11 mouse cellular contexts compared by ENCODE assay signal in the genomic region with DNA sequence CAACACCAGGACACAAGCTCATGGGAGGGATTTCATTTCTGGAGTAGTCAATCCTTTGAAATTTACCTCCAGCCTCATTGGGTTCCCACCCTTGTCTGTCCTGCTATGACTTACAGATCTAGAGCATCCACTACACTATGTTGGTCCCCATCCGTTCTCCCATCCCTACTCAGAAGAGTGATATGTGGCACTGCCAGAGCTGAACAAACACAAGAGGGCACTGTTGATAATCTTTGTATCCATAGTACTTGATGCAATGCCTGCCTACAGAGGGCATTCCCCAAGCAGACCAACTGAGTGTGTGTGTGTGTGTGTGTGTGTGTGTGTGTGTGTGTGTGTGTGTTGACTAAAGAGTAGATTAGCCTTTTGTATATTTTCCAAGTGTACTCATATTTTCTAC. TPM values are rescaled to one million over a fixed set of nuclear protein-coding genes. Genes with fewer than 3 reads are reported as not detected.
DNase-seq lines count a peak whose midpoint lies in the region; ATAC-seq and TF ChIP-seq lines count a peak whose summit lies in the region.
"Had no signal": no experiment of that assay in that cellular context is flagged by ENCODE, and none has a peak within 500 bp of the region (broad histone marks: within the 10 kb centered on the region; RNA-seq: fewer than 3 reads in every experiment).

No protein-coding gene starts in this region.

- no peak overlapping the region for H3K4me2 ChIP-seq in forebrain, postnatal 0 days (ENCODE audit: low read depth)
- H3K4me2 ChIP-seq in forebrain, embryonic 14.5 days (ENCODE audit: low read length) = no peak overlapping the region
- no peak overlapping the region for H3K4me2 ChIP-seq in lung, embryonic 14.5 days
- no peak overlapping the region for H3K4me2 ChIP-seq in stomach, postnatal 0 days (replicated peaks; ENCODE audit: low read depth)
- H3K4me2 ChIP-seq in midbrain, embryonic 11.5 days = no peak overlapping the region
- H3K4me2 ChIP-seq: lung, embryonic 15.5 days had no signal

- H3K27ac ChIP-seq in forebrain, postnatal 0 days (ENCODE audit: low read depth, low read length) = no peak overlapping the region
- H3K27ac ChIP-seq in forebrain, embryonic 14.5 days (ENCODE audit: low read depth, low read length) = no peak overlapping the region
- no peak overlapping the region for H3K27ac ChIP-seq in lung, embryonic 14.5 days (ENCODE audit: low read depth)
- H3K27ac ChIP-seq in stomach, postnatal 0 days (replicated peaks) = no peak overlapping the region
- no peak overlapping the region for H3K27ac ChIP-seq in midbrain, embryonic 11.5 days (ENCODE audit: low read depth, low read length)
- H3K27ac ChIP-seq: lung, embryonic 15.5 days had no signal

- no peak for DNase-seq in forebrain, postnatal 0 days
- no peak for DNase-seq in forebrain, embryonic 14.5 days (ENCODE audit: low spot score)
- peak; percentile 30 for DNase-seq in lung, embryonic 14.5 days
- DNase-seq in lung, adult 18-20 months = no peak
- DNase-seq in brain, adult 2 months (ENCODE audit: low read depth, low spot score) = peak; percentile 47
- no peak for DNase-seq in stomach, postnatal 0 days (ENCODE audit: low spot score)
- DNase-seq in frontal cortex, postnatal 25 days (ENCODE audit: low spot score in 2 of 2) = no peak
- DNase-seq in midbrain, embryonic 11.5 days (ENCODE audit: low spot score, missing footprints) = no peak
- DNase-seq: cerebellum, adult 11-12 months had no signal

- peak; percentile 25; the same call in 1 of the 2 replicates for TF ChIP-seq CTCF in forebrain, postnatal 0 days (IDR thresholded peaks at IDR 0.05; ENCODE audit: low read depth)
- TF ChIP-seq CTCF in lung, embryonic 14.5 days (IDR thresholded peaks at IDR 0.05; ENCODE audit: low read depth) = peak; percentile 32; the same call in 1 of the 2 replicates
- TF ChIP-seq CTCF in stomach, postnatal 0 days (IDR thresholded peaks at IDR 0.05; ENCODE audit: low read depth) = peak; percentile 64

- H3K9ac ChIP-seq in forebrain, postnatal 0 days = no peak overlapping the region
- no peak overlapping the region for H3K9ac ChIP-seq in forebrain, embryonic 14.5 days (ENCODE audit: low read length)
- H3K9ac ChIP-seq in lung, embryonic 14.5 days = no peak overlapping the region
- no peak overlapping the region for H3K9ac ChIP-seq in stomach, postnatal 0 days (ENCODE audit: low read length)
- H3K9ac ChIP-seq in midbrain, embryonic 11.5 days (ENCODE audit: low read length) = no peak overlapping the region
- H3K9ac ChIP-seq: lung, embryonic 15.5 days had no signal

- no peaks in the 10 kb centered on the region for H3K27me3 ChIP-seq in forebrain, postnatal 0 days (ENCODE audit: insufficient read depth, low read length)
- H3K27me3 ChIP-seq in forebrain, embryonic 14.5 days (replicated peaks; ENCODE audit: control insufficient read depth, insufficient read depth, low read length) = no peaks in the 10 kb centered on the region
- no peaks in the 10 kb centered on the region for H3K27me3 ChIP-seq in lung, embryonic 14.5 days (ENCODE audit: insufficient read depth, low read length)
- no peaks in the 10 kb centered on the region for H3K27me3 ChIP-seq in stomach, postnatal 0 days (ENCODE audit: control insufficient read depth, insufficient read depth, low read length)
- H3K27me3 ChIP-seq in midbrain, embryonic 11.5 days (ENCODE audit: control insufficient read depth, insufficient read depth, low read length) = no peaks in the 10 kb centered on the region
- H3K27me3 ChIP-seq: lung, embryonic 15.5 days had no signal

- H3K36me3 ChIP-seq in forebrain, postnatal 0 days (ENCODE audit: insufficient read depth) = no peaks in the 10 kb centered on the region
- H3K36me3 ChIP-seq in forebrain, embryonic 14.5 days (ENCODE audit: control insufficient read depth, insufficient read depth, low read length) = no peaks in the 10 kb centered on the region
- no peaks in the 10 kb centered on the region for H3K36me3 ChIP-seq in lung, embryonic 14.5 days (ENCODE audit: insufficient read depth)
- no peaks in the 10 kb centered on the region; the same call in 1 of the 2 replicates for H3K36me3 ChIP-seq in stomach, postnatal 0 days (ENCODE audit: control insufficient read depth, insufficient read depth, low read length)
- H3K36me3 ChIP-seq in midbrain, embryonic 11.5 days (ENCODE audit: control insufficient read depth, insufficient read depth, low read length) = no peaks in the 10 kb centered on the region
- H3K36me3 ChIP-seq: lung, embryonic 15.5 days had no signal

- ATAC-seq in forebrain, postnatal 0 days = no peak
- ATAC-seq in forebrain, embryonic 14.5 days = no peak
- ATAC-seq in lung, embryonic 14.5 days (ENCODE audit: insufficient read depth) = no peak
- ATAC-seq in stomach, postnatal 0 days (ENCODE audit: low FRiP score, low TSS enrichment) = no peak
- no peak for ATAC-seq in midbrain, embryonic 11.5 days (ENCODE audit: low FRiP score)
- ATAC-seq: intestine, embryonic 16.5 days had no signal

- 87% methylated on average over 1 of the region's 1 CpGs for WGBS in forebrain, postnatal 0 days
- WGBS in forebrain, embryonic 14.5 days = 74% methylated on average over 1 of the region's 1 CpGs
- 87% methylated on average over 1 of the region's 1 CpGs for WGBS in lung, embryonic 14.5 days
- 73% methylated on average over 1 of the region's 1 CpGs for WGBS in stomach, postnatal 0 days
- WGBS in midbrain, embryonic 11.5 days = 79% methylated on average over 1 of the region's 1 CpGs

- TF ChIP-seq EP300 in stomach, postnatal 0 days (optimal IDR thresholded peaks at IDR 0.05) = no peak

- no peaks in the 10 kb centered on the region for H3K9me3 ChIP-seq in forebrain, postnatal 0 days (ENCODE audit: low read length)
- no peaks in the 10 kb centered on the region for H3K9me3 ChIP-seq in forebrain, embryonic 14.5 days (replicated peaks; ENCODE audit: control insufficient read depth, low read length)
- no peaks in the 10 kb centered on the region for H3K9me3 ChIP-seq in lung, embryonic 14.5 days (ENCODE audit: low read depth, low read length)
- no peaks in the 10 kb centered on the region for H3K9me3 ChIP-seq in stomach, postnatal 0 days (ENCODE audit: control insufficient read depth, low read length)
- H3K9me3 ChIP-seq in midbrain, embryonic 11.5 days (ENCODE audit: control insufficient read depth, low read length) = no peaks in the 10 kb centered on the region
- H3K9me3 ChIP-seq: lung, embryonic 15.5 days had no signal

- no peaks in the 10 kb centered on the region for H3K4me1 ChIP-seq in forebrain, postnatal 0 days (ENCODE audit: insufficient read depth)
- no peaks in the 10 kb centered on the region for H3K4me1 ChIP-seq in forebrain, embryonic 14.5 days (ENCODE audit: control insufficient read depth, insufficient read depth, low read length)
- no peaks in the 10 kb centered on the region for H3K4me1 ChIP-seq in lung, embryonic 14.5 days (ENCODE audit: insufficient read depth)
- no peaks in the 10 kb centered on the region for H3K4me1 ChIP-seq in stomach, postnatal 0 days (replicated peaks; ENCODE audit: control insufficient read depth, insufficient read depth)
- no peaks in the 10 kb centered on the region for H3K4me1 ChIP-seq in midbrain, embryonic 11.5 days (ENCODE audit: control insufficient read depth, insufficient read depth, low read length)
- H3K4me1 ChIP-seq: lung, embryonic 15.5 days had no signal

- H3K4me3 ChIP-seq in forebrain, postnatal 0 days (ENCODE audit: low read depth, low read length) = no peak overlapping the region
- no peak overlapping the region for H3K4me3 ChIP-seq in forebrain, embryonic 14.5 days (ENCODE audit: low read depth, low read length)
- no peak overlapping the region for H3K4me3 ChIP-seq in lung, embryonic 14.5 days (ENCODE audit: low read depth, low read length)
- H3K4me3 ChIP-seq in stomach, postnatal 0 days (ENCODE audit: low read depth, low read length) = no peak overlapping the region
- no peak overlapping the region for H3K4me3 ChIP-seq in midbrain, embryonic 11.5 days (ENCODE audit: low read depth, low read length)
- H3K4me3 ChIP-seq: lung, embryonic 15.5 days had no signal

RNA-seq across cellular contexts. Expression of a gene that starts 58.4 kb away (rescaled TPM):
- 0.24 and 0.62 TPM in 2 replicates for total RNA-seq in forebrain, postnatal 0 days (2014; rRNA removed)
- polyA plus RNA-seq in forebrain, postnatal 0 days (2015; fragmentation: Nextera tagmentation; extraction: Ambion mirVana) = 0.13 and 0.26 TPM in 2 replicates
- 0.09 and 0.14 TPM in 2 replicates for polyA plus RNA-seq in forebrain, embryonic 14.5 days (2014; fragmentation: Nextera tagmentation; extraction: Ambion mirVana)
- 1.2 and 1.7 TPM in 2 replicates for polyA plus RNA-seq in lung, embryonic 14.5 days (2014; fragmentation: Nextera tagmentation; extraction: Ambion mirVana)
- polyA plus RNA-seq in stomach, postnatal 0 days (2015; fragmentation: Nextera tagmentation; extraction: Ambion mirVana) = 16.4 and 18.4 TPM in 2 replicates
- polyA plus RNA-seq in midbrain, embryonic 11.5 days (2014; fragmentation: Nextera tagmentation; extraction: Ambion mirVana) = 0.04 and 0.08 TPM in 2 replicates

Comparison
In these comparisons a context has a peak if more than half of its experiments do, and no peak if none do; other contexts are left out.
1. DNase-seq: peak in lung, embryonic 14.5 days (single experiment) and brain, adult 2 months (single experiment); none in forebrain, postnatal 0 days (single experiment), forebrain, embryonic 14.5 days (single experiment), lung, adult 18-20 months (0 of 2), stomach, postnatal 0 days (single experiment), frontal cortex, postnatal 25 days (0 of 2) and midbrain, embryonic 11.5 days (single experiment).
2. Peak in every context shown above with its lines, with median percentiles within 50 percentile points of each other: CTCF ChIP-seq.